Comparison of ENCODE assay signal across 8 mouse cellular contexts in the genomic region with DNA sequence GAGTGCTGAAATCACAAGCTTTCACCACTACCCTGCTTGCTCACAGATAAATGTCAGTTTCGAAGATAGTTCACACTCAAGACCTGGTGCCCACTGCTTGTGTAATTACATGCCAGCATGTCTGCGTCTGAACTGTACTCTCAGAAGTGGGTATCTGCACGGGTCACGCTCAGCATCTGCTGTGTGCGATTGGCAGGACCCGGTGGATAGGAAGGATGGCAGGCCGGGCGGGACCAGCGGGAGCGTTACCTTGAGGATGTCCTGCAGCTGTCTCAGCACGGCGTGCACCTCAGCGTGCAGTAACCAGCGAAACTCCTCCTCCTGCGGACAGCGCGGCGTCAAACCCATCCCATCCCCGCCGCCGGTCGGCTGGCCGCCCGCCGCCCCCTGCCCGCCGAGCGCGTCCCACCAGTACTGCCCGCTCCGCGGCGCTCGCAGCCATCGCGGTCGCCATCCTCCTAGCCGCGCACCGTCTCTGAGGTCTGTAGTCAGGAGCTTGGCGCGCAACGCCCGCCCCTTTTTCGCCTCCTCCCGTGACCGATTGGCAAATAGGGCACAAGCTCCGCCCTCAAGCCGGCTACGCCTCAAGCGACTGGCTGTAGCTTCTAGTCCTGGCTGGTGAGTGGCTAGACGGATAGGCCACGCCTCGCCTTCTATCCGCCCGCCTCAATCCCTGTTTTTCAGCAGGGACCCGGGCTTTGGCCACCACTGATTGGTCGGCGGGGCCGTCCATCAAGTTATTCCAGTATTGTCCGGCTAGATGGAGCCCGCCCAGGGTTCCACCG. TPM values are rescaled to one million over a fixed set of nuclear protein-coding genes. Genes with fewer than 3 reads are reported as not detected.
DNase-seq lines count a peak whose midpoint lies in the region; ATAC-seq and TF ChIP-seq lines count a peak whose summit lies in the region.

Gene Rogdi (minus strand): TSS at position 500 of the 785 bp plus-strand sequence.

- H3K4me3 ChIP-seq in cortical plate, adult 2 months (ENCODE audit: insufficient read depth, low read length) = peak within 1 kb of the TSS; percentile 90
- peak within 1 kb of the TSS; percentile 92 for H3K4me3 ChIP-seq in megakaryocyte, embryonic 14.5 days (replicated peaks)

- peak; percentile 93 for TF ChIP-seq POLR2A in cortical plate, adult 2 months (IDR thresholded peaks at IDR 0.05; ENCODE audit: extremely low read depth, insufficient read depth, low read length)

- DNase-seq in gastrocnemius, adult 8-10 months (ENCODE audit: low spot score in 2 of 2) = peak; percentile 97 to 99
- DNase-seq in hindlimb bud, embryonic 11.5 days (ENCODE audit: extremely low spot score, low read depth, low spot score) = peak; percentile 95
- peak; percentile 94 to 100 for DNase-seq in left cerebral cortex, adult 8-10 months (ENCODE audit: low spot score in 2 of 2)
- DNase-seq in right cerebral cortex, postnatal 10 days (ENCODE audit: low spot score in 2 of 2) = peak; percentile 99 to 100
- peak; percentile 88 for DNase-seq in urinary bladder, postnatal 25 days (ENCODE audit: low spot score)

- H3K4me1 ChIP-seq in cortical plate, adult 2 months (ENCODE audit: control insufficient read depth, insufficient read depth, low read length) = peaks cover 5% of the 10 kb centered on the region; the same call in 1 of the 2 replicates
- H3K4me1 ChIP-seq in megakaryocyte, embryonic 14.5 days = peaks cover 39% of the 10 kb centered on the region

- ATAC-seq in activated CD4-positive, CD25-positive, alpha-beta regulatory T cell, adult 4 months = peak; percentile 100

- no peaks in the 10 kb centered on the region for H3K27me3 ChIP-seq in megakaryocyte, embryonic 14.5 days (replicated peaks)

- 0 out of 2 replicates have a peak within 1 kb of the TSS, but pooled peaks have one; percentile 1 for H3K27ac ChIP-seq in cortical plate, adult 2 months (ENCODE audit: insufficient read depth, low read length)

- H3K36me3 ChIP-seq in megakaryocyte, embryonic 14.5 days (replicated peaks; ENCODE audit: low read length) = peaks cover 62% of the 10 kb centered on the region

- H3K9me3 ChIP-seq in megakaryocyte, embryonic 14.5 days = no peaks in the 10 kb centered on the region

- no peak for TF ChIP-seq CTCF in cortical plate, adult 2 months (IDR thresholded peaks at IDR 0.05; ENCODE audit: extremely low read depth, insufficient read depth, low read length)

RNA-seq across cellular contexts. Expression of gene Rogdi, which starts in this region (rescaled TPM):
- 10 to 100 TPM; 18.5 to 23.5 TPM for polyA plus RNA-seq in activated CD4-positive, CD25-positive, alpha-beta regulatory T cell, adult 4 months (2017; shearing (Covaris generic))
- polyA plus RNA-seq in cortical plate, adult 2 months (2012; rRNA removed) = 300 and 341 TPM in 2 replicates
- 1 to 10 TPM; 4.4 to 7.8 (median 6.0) TPM for total RNA-seq in gastrocnemius, adult 8-10 months (2022)
- 100 to 1,000 TPM; 160 to 204 (median 189) TPM for total RNA-seq in left cerebral cortex, adult 8-10 months (2022)
- 34.2 and 52.7 TPM in 2 replicates for polyA plus RNA-seq in megakaryocyte, embryonic 14.5 days (2012; ENCODE audit: insufficient read depth, low replicate concordance)

Comparison
In these comparisons a context has a peak if more than half of its experiments do, and no peak if none do; other contexts are left out.
1. Peak in every context shown above with its lines: DNase-seq, ATAC-seq, H3K4me3 ChIP-seq and H3K27ac ChIP-seq.
2. RNA of gene Rogdi (total RNA-seq): 160 to 204 TPM in left cerebral cortex, adult 8-10 months; 4.4 to 7.8 TPM in gastrocnemius, adult 8-10 months; every median in the first group is over 10 times any median in the second.